Mouse (Mus musculus): ENCODE data around the gene Colgalt2. TPM values are rescaled to one million over a fixed set of nuclear protein-coding genes. Genes with fewer than 3 reads are reported as not detected.
"Not testable (repeated sequence)": the region's sequence is repeated elsewhere in the genome, so short reads cannot be mapped to it uniquely, and the experiment has no call there.

Gene Colgalt2
- polyA plus RNA-seq (2012; rRNA removed): 5.9 and 7.7 TPM in 2 replicates

DNA sequence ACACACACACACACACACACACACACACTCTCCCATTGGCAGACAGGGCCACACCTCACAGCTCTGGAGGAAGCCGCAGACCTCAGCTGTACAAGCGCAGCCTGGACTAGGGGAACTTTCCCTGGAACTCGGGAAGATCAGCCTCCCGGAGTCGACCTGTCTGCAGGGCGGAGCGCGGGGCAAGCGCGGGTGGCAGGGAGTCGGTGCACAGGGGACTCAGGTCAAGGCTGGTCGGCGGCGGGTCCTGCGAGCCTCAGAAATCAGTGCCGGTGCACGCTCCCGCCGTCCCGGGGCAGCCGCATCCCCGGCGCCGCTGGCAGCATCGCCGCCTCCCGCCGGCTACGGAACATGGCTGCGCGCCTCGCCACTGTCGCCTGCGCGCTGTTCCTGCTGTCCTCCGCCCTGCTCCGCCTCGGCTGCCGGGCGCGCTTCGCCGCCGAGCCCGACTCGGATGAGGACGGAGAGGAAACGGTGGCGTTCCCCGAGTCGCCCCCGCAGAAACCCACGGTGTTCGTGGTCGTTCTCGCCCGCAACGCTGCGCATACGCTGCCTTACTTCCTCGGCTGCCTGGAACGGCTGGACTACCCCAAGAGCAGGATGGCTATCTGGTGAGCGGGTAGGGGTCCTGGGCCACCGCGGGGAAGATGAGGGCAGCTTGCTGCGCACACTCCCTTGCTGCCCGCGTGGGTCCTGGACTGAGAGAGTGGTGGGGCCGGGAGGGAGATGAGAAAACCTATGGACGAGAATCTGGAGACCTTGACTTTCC lies at the start of gene Colgalt2:
Gene Colgalt2 (plus strand): TSS at position 41 of the 766 bp plus-strand sequence.
- peak in 1 of 2 experiments; percentile 44 for DNase-seq (ENCODE audit: extremely low spot score in 1 of 2, low spot score in 1 of 2)

DNA sequence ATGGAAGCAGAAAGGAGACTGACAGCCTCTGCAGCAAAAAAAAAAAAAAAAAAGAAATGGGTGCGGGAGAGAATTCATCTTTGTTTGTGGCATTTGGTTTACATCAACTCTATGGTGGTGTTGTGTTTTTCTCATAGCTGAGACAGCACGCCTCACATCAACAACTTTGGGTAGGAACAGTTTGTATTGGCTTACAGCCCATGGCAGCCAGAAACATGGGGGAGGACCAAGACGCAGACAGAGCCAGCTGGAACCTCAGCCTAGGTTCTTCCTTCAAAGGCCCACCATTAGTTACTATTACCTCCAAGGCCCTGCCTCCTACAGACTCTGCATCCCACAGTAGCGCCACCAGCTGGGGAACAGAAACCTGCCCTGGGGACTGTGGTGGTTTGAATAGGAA lies 42.9 kb upstream of the Colgalt2 start:
- no peak for DNase-seq (ENCODE audit: extremely low spot score in 1 of 2, low spot score in 1 of 2)

DNA sequence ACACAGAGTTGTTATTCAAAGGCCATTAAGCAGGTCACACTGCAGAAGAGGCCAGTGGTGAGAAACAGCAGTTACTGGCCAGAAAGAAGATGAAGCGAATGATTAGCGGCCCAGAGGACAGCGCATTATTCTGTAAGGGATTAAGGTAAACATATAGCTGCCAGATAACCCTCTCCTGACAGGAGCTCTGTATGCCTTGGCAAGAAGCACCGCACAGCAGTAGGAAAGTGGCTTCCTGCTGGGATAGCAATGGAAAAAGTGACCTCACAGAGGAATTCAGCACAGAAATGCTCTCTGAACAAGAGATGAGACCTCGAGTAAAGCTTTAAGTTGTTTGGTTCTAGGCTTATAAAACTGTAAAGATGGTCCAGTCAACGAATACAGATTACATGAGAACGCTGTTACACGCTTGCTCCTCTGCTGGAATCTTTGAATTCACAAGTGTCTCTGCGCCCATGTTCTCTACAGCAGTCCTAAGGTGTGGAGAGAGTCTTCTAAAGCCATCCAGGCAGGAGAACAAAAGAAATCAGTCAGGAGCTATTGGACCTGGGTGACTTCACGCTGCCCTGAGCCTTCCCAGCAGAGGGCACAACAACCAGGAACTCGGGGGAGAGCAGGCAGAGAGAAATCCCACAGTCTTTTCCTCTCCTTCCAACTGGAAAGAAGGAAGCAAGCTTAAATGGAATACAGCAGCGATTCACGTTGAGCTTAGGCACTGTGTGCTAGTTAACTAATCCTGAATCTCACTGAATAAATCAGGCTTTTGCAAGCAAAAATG lies 31.1 kb upstream of the Colgalt2 start:
- DNase-seq (ENCODE audit: extremely low spot score in 1 of 2, low spot score in 1 of 2): no peak

GRCm38 (mm10) chr1:152369139-152369538 lies 30.5 kb upstream of the Colgalt2 start:
- peak; percentile 67 to 87 for DNase-seq (ENCODE audit: extremely low spot score in 1 of 2, low spot score in 1 of 2)

- no peak for DNase-seq (ENCODE audit: extremely low spot score in 1 of 2, low spot score in 1 of 2)
Measured at GRCm38 (mm10) chr1:152378311-152378710, 21.3 kb upstream of the Colgalt2 start.

DNA sequence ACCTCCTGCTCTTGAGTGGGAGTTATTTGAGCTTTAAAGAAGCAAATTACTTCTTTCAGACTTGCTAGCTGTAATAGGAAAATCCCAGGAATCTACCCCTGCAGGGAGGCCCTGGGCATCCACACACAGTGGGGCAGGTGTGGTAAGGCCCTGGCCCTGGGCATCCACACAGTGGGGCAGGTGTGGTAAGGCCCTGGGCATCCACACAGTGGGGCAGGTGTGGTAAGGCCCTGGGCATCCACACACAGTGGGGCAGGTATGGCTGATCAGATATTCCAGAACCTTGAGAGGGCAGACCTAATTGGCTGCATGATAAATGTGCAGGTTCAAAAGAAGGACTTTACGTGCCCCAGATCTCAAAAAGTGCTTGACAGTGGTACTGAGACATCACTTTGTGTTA lies 15.0 kb upstream of the Colgalt2 start:
- DNase-seq (ENCODE audit: extremely low spot score in 1 of 2, low spot score in 1 of 2): no peak

GRCm38 (mm10) chr1:152385693-152386092 lies 13.9 kb upstream of the Colgalt2 start:
- not testable (repeated sequence) for DNase-seq (ENCODE audit: extremely low spot score in 1 of 2, low spot score in 1 of 2)

DNA sequence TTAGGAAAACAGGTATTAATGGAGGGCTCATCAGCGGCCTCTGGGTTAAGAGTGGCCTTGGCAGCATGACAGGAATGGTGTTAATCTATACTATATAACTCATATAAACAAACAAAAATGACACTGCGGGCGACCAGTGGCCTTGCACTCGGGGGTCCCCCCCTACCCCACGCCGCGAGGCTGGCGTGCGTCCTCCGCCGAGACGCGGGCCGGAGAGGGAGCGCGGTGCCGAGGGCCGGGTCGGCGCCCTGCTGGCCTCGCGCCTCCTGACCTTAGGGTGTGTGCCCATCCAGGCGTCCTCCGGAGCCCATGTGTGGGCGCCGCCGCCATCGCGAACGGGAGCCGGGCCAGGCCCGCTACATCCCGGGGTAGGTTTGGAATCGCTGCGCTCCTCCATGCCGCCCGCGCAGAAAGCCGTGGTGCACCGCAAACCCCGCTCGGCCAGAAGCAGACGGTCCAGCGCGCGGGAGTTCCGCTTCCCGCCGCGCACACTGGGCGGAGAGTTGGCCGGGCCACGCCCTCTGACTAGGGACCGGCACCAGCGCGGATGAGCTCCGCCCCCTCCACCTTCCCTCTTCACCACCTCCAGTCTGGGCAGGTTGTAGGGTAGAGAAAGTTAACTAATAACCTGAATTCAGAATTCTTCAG lies 13.3 kb upstream of the Colgalt2 start, which contains the start of gene Tsen15:
Gene Tsen15 (minus strand): TSS at position 501 of the 648 bp plus-strand sequence.
- DNase-seq (ENCODE audit: extremely low spot score in 1 of 2, low spot score in 1 of 2): peak; percentile 49 to 91

- no peak for DNase-seq (ENCODE audit: extremely low spot score in 1 of 2, low spot score in 1 of 2)
Measured at GRCm38 (mm10) chr1:152389271-152389670, 10.4 kb upstream of the Colgalt2 start.

- peak in 1 of 2 experiments; percentile 65 for DNase-seq (ENCODE audit: extremely low spot score in 1 of 2, low spot score in 1 of 2)
Measured at GRCm38 (mm10) chr1:152394137-152394536, 5.5 kb upstream of the Colgalt2 start.

GRCm38 (mm10) chr1:152394956-152395515 lies 4.6 kb upstream of the Colgalt2 start:
- no peak for DNase-seq (ENCODE audit: extremely low spot score in 1 of 2, low spot score in 1 of 2)

- DNase-seq (ENCODE audit: extremely low spot score in 1 of 2, low spot score in 1 of 2): no peak
Measured at GRCm38 (mm10) chr1:152398708-152399107, 922 bp upstream of the Colgalt2 start.

DNA sequence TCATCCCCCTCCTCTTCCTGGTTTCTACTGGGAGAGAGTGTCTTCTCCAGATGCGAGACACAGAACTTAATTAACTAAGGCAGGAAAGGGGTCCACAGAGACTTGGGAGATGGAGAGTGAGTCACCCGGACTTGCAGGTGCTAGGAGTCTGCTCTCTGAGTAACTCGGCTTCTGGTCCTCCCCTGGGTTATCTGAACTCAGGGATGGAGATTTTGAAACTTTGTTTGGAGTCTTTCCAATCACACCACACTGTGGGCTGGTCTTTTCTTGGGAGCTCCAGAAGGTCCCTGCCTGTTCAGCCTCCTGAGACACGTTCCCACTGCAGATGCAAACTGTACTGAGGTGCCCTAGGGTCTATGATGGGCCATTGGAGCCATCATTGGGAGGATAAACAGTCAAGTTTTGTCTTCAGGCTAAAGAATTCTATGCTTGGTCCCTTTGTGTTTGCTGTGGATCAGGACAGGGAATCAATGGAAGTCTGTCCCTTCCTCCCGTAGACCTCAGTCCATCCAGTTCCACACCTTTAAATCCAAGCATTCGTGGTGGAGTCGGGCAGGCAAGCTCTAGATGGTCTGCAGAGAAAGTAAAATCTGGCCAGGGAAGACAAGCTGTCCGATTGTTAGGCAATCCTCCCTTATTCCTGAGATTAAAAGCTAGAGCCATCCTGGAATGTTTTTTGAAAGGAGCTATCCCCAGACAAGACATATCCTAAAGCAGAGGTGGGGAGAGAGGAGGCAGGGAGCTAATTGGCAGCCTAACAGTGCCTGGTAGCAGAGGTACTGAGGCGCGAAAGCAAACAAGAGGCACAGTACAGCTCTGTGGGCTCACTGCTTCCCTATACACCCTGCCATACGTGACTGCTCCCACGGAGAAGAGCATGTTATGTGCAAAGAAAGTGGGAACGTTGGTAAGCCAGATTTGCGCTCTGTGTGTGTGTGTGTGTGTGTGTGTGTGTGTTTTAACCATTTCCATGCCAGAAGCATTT lies 1.2 kb downstream of the Colgalt2 start:
- DNase-seq (ENCODE audit: extremely low spot score in 1 of 2, low spot score in 1 of 2): peak in 1 of 2 experiments; percentile 59

- no peak for DNase-seq (ENCODE audit: extremely low spot score in 1 of 2, low spot score in 1 of 2)
Measured at GRCm38 (mm10) chr1:152407021-152407946, 7.7 kb downstream of the Colgalt2 start.

- DNase-seq (ENCODE audit: extremely low spot score in 1 of 2, low spot score in 1 of 2): no peak
Measured at GRCm38 (mm10) chr1:152409356-152409755, 9.7 kb downstream of the Colgalt2 start.

GRCm38 (mm10) chr1:152410657-152411056 lies 11.0 kb downstream of the Colgalt2 start:
- DNase-seq (ENCODE audit: extremely low spot score in 1 of 2, low spot score in 1 of 2): peak in 1 of 2 experiments; percentile 64

GRCm38 (mm10) chr1:152413116-152413515 lies 13.5 kb downstream of the Colgalt2 start:
- DNase-seq (ENCODE audit: extremely low spot score in 1 of 2, low spot score in 1 of 2): no peak

DNA sequence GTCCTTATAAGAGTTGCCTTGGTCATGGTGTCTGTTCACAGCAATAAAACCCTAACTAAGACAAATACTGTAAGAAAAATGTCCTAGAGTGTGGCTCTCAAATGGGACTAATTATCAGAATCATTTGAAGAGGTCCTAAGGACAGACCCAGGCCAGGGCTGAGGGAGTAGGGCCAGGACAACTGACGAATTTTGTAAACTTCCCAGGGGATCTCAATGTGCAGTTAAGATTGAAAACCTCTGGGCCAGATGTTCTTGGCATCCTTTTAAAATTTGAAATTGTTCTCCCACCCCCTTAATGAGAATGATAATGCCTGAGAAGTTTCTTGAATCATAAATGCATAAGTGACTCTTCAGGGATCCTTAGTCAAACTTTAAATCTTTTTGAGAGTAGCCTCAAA lies 14.3 kb downstream of the Colgalt2 start:
- DNase-seq (ENCODE audit: extremely low spot score in 1 of 2, low spot score in 1 of 2): no peak

Data from frontal cortex, adult 2 months (tissue).